ENCODE assay signal across 27 mouse cellular contexts in genomic region chr1:184047818-184048217, GRCm38 (mm10). TPM values are rescaled to one million over a fixed set of nuclear protein-coding genes. Genes with fewer than 3 reads are reported as not detected.
A peak's percentile ranks its signal among the peaks of the same experiment; 100 is the strongest.
DNase-seq lines count a peak whose midpoint lies in the region; ATAC-seq lines count a peak whose summit lies in the region.
"Had no signal": no experiment of that assay in that cellular context is flagged by ENCODE, and none has a peak within 500 bp of the region (broad histone marks: within the 10 kb centered on the region; RNA-seq: fewer than 3 reads in every experiment).

No protein-coding gene starts in this region.

- H3K27me3 ChIP-seq in midbrain, embryonic 11.5 days (ENCODE audit: control insufficient read depth, insufficient read depth, low read length) = no peaks in the 10 kb centered on the region
- no peaks in the 10 kb centered on the region for H3K27me3 ChIP-seq in midbrain, embryonic 16.5 days (ENCODE audit: control insufficient read depth, insufficient read depth, low read depth, low read length)
- H3K27me3 ChIP-seq: embryonic facial prominence, embryonic 13.5 days; forebrain, embryonic 12.5 days; hindbrain, embryonic 12.5 days; liver, embryonic 15.5 days; lung, embryonic 15.5 days; megakaryocyte, embryonic 14.5 days; midbrain, embryonic 15.5 days; neural tube, embryonic 15.5 days had no signal

- H3K27ac ChIP-seq in midbrain, embryonic 11.5 days (ENCODE audit: low read depth, low read length) = no peak overlapping the region
- no peak overlapping the region for H3K27ac ChIP-seq in midbrain, embryonic 16.5 days (ENCODE audit: low read length)
- H3K27ac ChIP-seq: embryonic facial prominence, embryonic 13.5 days; forebrain, embryonic 12.5 days; hindbrain, embryonic 12.5 days; limb, embryonic 10.5 days; liver, embryonic 15.5 days; lung, embryonic 15.5 days; midbrain, embryonic 15.5 days; neural tube, embryonic 15.5 days had no signal

- 83% methylated on average over 9 of the region's 9 CpGs for WGBS in midbrain, embryonic 11.5 days
- 86% methylated on average over 9 of the region's 9 CpGs for WGBS in midbrain, embryonic 16.5 days

- H3K4me3 ChIP-seq in midbrain, embryonic 11.5 days (ENCODE audit: low read depth, low read length) = no peak overlapping the region
- H3K4me3 ChIP-seq in midbrain, embryonic 16.5 days (ENCODE audit: low read depth, low read length) = no peak overlapping the region
- H3K4me3 ChIP-seq: embryonic facial prominence, embryonic 13.5 days; erythroblast, embryonic 14.5 days; forebrain, embryonic 12.5 days; hindbrain, embryonic 12.5 days; limb, embryonic 10.5 days; liver, embryonic 15.5 days; lung, embryonic 15.5 days; megakaryocyte, embryonic 14.5 days; midbrain, embryonic 15.5 days; myocyte; neural tube, embryonic 15.5 days had no signal

- H3K4me1 ChIP-seq in midbrain, embryonic 11.5 days (ENCODE audit: control insufficient read depth, insufficient read depth, low read length) = no peaks in the 10 kb centered on the region
- H3K4me1 ChIP-seq in midbrain, embryonic 16.5 days (ENCODE audit: control insufficient read depth, insufficient read depth, low read length) = no peaks in the 10 kb centered on the region

- H3K9me3 ChIP-seq in midbrain, embryonic 11.5 days (ENCODE audit: control insufficient read depth, low read length) = no peaks in the 10 kb centered on the region
- H3K9me3 ChIP-seq in midbrain, embryonic 16.5 days (replicated peaks; ENCODE audit: control insufficient read depth, low read length, poor library complexity, severe bottlenecking) = no peaks in the 10 kb centered on the region
- H3K9me3 ChIP-seq: embryonic facial prominence, embryonic 13.5 days; forebrain, embryonic 12.5 days; hindbrain, embryonic 12.5 days; limb, embryonic 10.5 days; liver, embryonic 15.5 days; lung, embryonic 15.5 days; megakaryocyte, embryonic 14.5 days; midbrain, embryonic 15.5 days; neural tube, embryonic 15.5 days had no signal

- H3K4me2 ChIP-seq in midbrain, embryonic 11.5 days = no peak overlapping the region
- no peak overlapping the region for H3K4me2 ChIP-seq in midbrain, embryonic 16.5 days (ENCODE audit: low read length)
- H3K4me2 ChIP-seq: embryonic facial prominence, embryonic 13.5 days; forebrain, embryonic 12.5 days; heart, embryonic 11.5 days; hindbrain, embryonic 12.5 days; liver, embryonic 15.5 days; lung, embryonic 15.5 days; midbrain, embryonic 15.5 days; neural tube, embryonic 15.5 days had no signal

- H3K9ac ChIP-seq in midbrain, embryonic 11.5 days (ENCODE audit: low read length) = no peak overlapping the region
- no peak overlapping the region for H3K9ac ChIP-seq in midbrain, embryonic 16.5 days (ENCODE audit: low read depth, low read length)
- H3K9ac ChIP-seq: embryonic facial prominence, embryonic 13.5 days; forebrain, embryonic 12.5 days; hindbrain, embryonic 12.5 days; liver, embryonic 15.5 days; lung, embryonic 15.5 days; midbrain, embryonic 15.5 days; neural tube, embryonic 15.5 days had no signal

- DNase-seq in adrenal gland, adult (ENCODE audit: inconsistent age in 2 of 2, low spot score in 1 of 2) = peak; percentile 52 to 73
- no peak for DNase-seq in adrenal gland, postnatal 4 days (ENCODE audit: low spot score in 2 of 2)
- peak; percentile 71 for DNase-seq in midbrain, embryonic 11.5 days (ENCODE audit: low spot score, missing footprints)
- peak; percentile 74 for DNase-seq in induced T-regulatory cell, adult 2 months (ENCODE audit: low read depth)
- DNase-seq in urinary bladder, postnatal 14 days (ENCODE audit: low spot score) = no peak
- DNase-seq in frontal cortex, postnatal 36 days (ENCODE audit: low spot score in 2 of 2) = no peak
- DNase-seq: cerebellum, adult 2 months; cerebellum, postnatal 25 days; kidney, adult 18-20 months; kidney, postnatal 10 days; liver; lung, postnatal 36 days; thymus, postnatal 14 days had no signal

- H3K36me3 ChIP-seq in midbrain, embryonic 11.5 days (ENCODE audit: control insufficient read depth, insufficient read depth, low read length) = no peaks in the 10 kb centered on the region
- no peaks in the 10 kb centered on the region for H3K36me3 ChIP-seq in midbrain, embryonic 16.5 days (ENCODE audit: control insufficient read depth, insufficient read depth, low read length)
- H3K36me3 ChIP-seq: embryonic facial prominence, embryonic 13.5 days; limb, embryonic 10.5 days; liver, embryonic 15.5 days; lung, embryonic 15.5 days; midbrain, embryonic 15.5 days; neural tube, embryonic 15.5 days had no signal

- ATAC-seq in midbrain, embryonic 11.5 days (ENCODE audit: low FRiP score) = no peak
- ATAC-seq in midbrain, embryonic 16.5 days = no peak
- ATAC-seq: midbrain, embryonic 15.5 days had no signal

RNA-seq across cellular contexts. Expression of gene 1700056E22Rik, which starts 13.7 kb away (rescaled TPM):
- 1 to 10 TPM; 2.7 to 3.5 TPM for total RNA-seq in adrenal gland, postnatal 4 days (2021)
- polyA plus RNA-seq in midbrain, embryonic 11.5 days (2014; fragmentation: Nextera tagmentation; extraction: Ambion mirVana) = 1.4 and 2.0 TPM in 2 replicates
- polyA plus RNA-seq in midbrain, embryonic 16.5 days (2015; fragmentation: Nextera tagmentation; extraction: Ambion mirVana) = 0.70 and 1.0 TPM in 2 replicates
- total RNA-seq: granulocyte monocyte progenitor cell, adult 5-6 weeks had no signal

RNA-seq across cellular contexts. Expression of gene Dusp10, which starts 34.7 kb away (rescaled TPM):
- total RNA-seq in adrenal gland, postnatal 4 days (2021) = 10 to 100 TPM; 13.1 to 13.2 TPM
- 9.0 and 10.4 TPM in 2 replicates for polyA plus RNA-seq in midbrain, embryonic 11.5 days (2014; fragmentation: Nextera tagmentation; extraction: Ambion mirVana)
- 4.9 and 5.2 TPM in 2 replicates for polyA plus RNA-seq in midbrain, embryonic 16.5 days (2015; fragmentation: Nextera tagmentation; extraction: Ambion mirVana)

Comparison
In these comparisons a context has a peak if more than half of its experiments do, and no peak if none do; other contexts are left out.
1. DNase-seq: peak in adrenal gland, adult (2 of 2), midbrain, embryonic 11.5 days (single experiment) and induced T-regulatory cell, adult 2 months (single experiment); none in adrenal gland, postnatal 4 days (0 of 2), urinary bladder, postnatal 14 days (single experiment) and frontal cortex, postnatal 36 days (0 of 2).